13 mouse cellular contexts compared by ENCODE assay signal in genomic region chr2:108764703-108765102, GRCm38 (mm10).
DNase-seq lines count a peak whose midpoint lies in the region; ATAC-seq and TF ChIP-seq lines count a peak whose summit lies in the region.
"Had no signal": no experiment of that assay in that cellular context is flagged by ENCODE, and none has a peak within 500 bp of the region (broad histone marks: within the 10 kb centered on the region; RNA-seq: fewer than 3 reads in every experiment).

No protein-coding gene starts in this region.

- no peak overlapping the region for H3K4me2 ChIP-seq in hindbrain, postnatal 0 days (ENCODE audit: low read depth, low read length)
- peak overlapping the region; percentile 60; the same call in 1 of the 2 replicates for H3K4me2 ChIP-seq in CH12.LX (ENCODE audit: insufficient read depth, low read depth, poor library complexity, severe bottlenecking)
- H3K4me2 ChIP-seq in neural tube, embryonic 15.5 days: no peak overlapping the region
- H3K4me2 ChIP-seq: lung, embryonic 15.5 days had no signal

- no peak for ATAC-seq in hindbrain, postnatal 0 days
- peak; percentile 99 to 100 for ATAC-seq in hematopoietic stem cell, adult 5-6 weeks (replicated peaks in 1 of 2; ENCODE audit: insufficient read depth in 1 of 2, low FRiP score in 2 of 2, low TSS enrichment in 1 of 2, low read depth in 1 of 2, poor library complexity in 2 of 2, severe bottlenecking in 2 of 2)
- ATAC-seq in neural tube, embryonic 15.5 days (ENCODE audit: low FRiP score): no peak
- ATAC-seq: midbrain, embryonic 16.5 days had no signal

- dilution Hi-C loops in CH12.LX (cut with MboI; ENCODE audit: extremely low pct_ligation_motif_present, extremely low pct_unique_long_range_greater_than_20kb, low sequenced_read_pairs): no loop called here

- no peak overlapping the region for H3K4me3 ChIP-seq in hindbrain, postnatal 0 days (ENCODE audit: low read length)
- H3K4me3 ChIP-seq in hindbrain, embryonic 10.5 days: no peak overlapping the region
- H3K4me3 ChIP-seq in CH12.LX (replicated peaks in 1 of 3; ENCODE audit: low read depth in 2 of 3, low read length in 2 of 3, poor library complexity in 1 of 3): no peak overlapping the region
- peak overlapping the region; percentile 37 for H3K4me3 ChIP-seq in cerebellum, adult 2 months (replicated peaks; ENCODE audit: insufficient read depth, low read depth, low read length)
- no peak overlapping the region for H3K4me3 ChIP-seq in neural tube, embryonic 15.5 days (replicated peaks)
- H3K4me3 ChIP-seq: lung, embryonic 15.5 days had no signal

- no peak overlapping the region for H3K9ac ChIP-seq in hindbrain, postnatal 0 days (replicated peaks; ENCODE audit: low read length)
- no peak overlapping the region for H3K9ac ChIP-seq in CH12.LX (ENCODE audit: insufficient read depth, low read depth)
- H3K9ac ChIP-seq in neural tube, embryonic 15.5 days (replicated peaks): no peak overlapping the region
- H3K9ac ChIP-seq: lung, embryonic 15.5 days had no signal

- TF ChIP-seq POLR2A in CH12.LX (IDR thresholded peaks at IDR 0.05; ENCODE audit: low read depth, low read length): no peak
- TF ChIP-seq POLR2A in cerebellum, adult 2 months (IDR thresholded peaks at IDR 0.05; ENCODE audit: borderline replicate concordance, insufficient read depth, low read length): no peak

- in situ Hi-C loops in CH12.LX (cut with MboI; ENCODE audit: low pct_ligation_motif_present, low pct_unique_long_range_greater_than_20kb, low sequenced_read_pairs): no loop called here

- no peak for TF ChIP-seq EP300 in CH12.LX (IDR thresholded peaks at IDR 0.05; ENCODE audit: low read length)

- H3K36me3 ChIP-seq in hindbrain, postnatal 0 days (ENCODE audit: insufficient read depth, low read length): no peaks in the 10 kb centered on the region
- no peaks in the 10 kb centered on the region for H3K36me3 ChIP-seq in hindbrain, embryonic 10.5 days
- no peaks in the 10 kb centered on the region for H3K36me3 ChIP-seq in CH12.LX (replicated peaks in 1 of 2; ENCODE audit: control insufficient read depth in 1 of 2, insufficient read depth in 1 of 2, low read length in 1 of 2)
- H3K36me3 ChIP-seq in neural tube, embryonic 15.5 days: no peaks in the 10 kb centered on the region
- H3K36me3 ChIP-seq: lung, embryonic 15.5 days had no signal

- no peaks in the 10 kb centered on the region for H3K27me3 ChIP-seq in hindbrain, postnatal 0 days (ENCODE audit: insufficient read depth, low read length)
- H3K27me3 ChIP-seq in hindbrain, embryonic 10.5 days (ENCODE audit: insufficient read depth, poor library complexity, severe bottlenecking): no peaks in the 10 kb centered on the region
- H3K27me3 ChIP-seq in CH12.LX (replicated peaks): no peaks in the 10 kb centered on the region
- H3K27me3 ChIP-seq in cerebellum, adult 2 months (ENCODE audit: control insufficient read depth, insufficient read depth, low read length): no peaks in the 10 kb centered on the region
- no peaks in the 10 kb centered on the region for H3K27me3 ChIP-seq in neural tube, embryonic 15.5 days (replicated peaks)
- H3K27me3 ChIP-seq: lung, embryonic 15.5 days had no signal

- WGBS in hindbrain, postnatal 0 days: 79% methylated on average over 4 of the region's 4 CpGs
- WGBS in hindbrain, embryonic 10.5 days: 80% methylated on average over 4 of the region's 4 CpGs
- WGBS in cerebellum, adult 2 months: 17% methylated on average over 4 of the region's 4 CpGs
- WGBS in neural tube, embryonic 15.5 days: 84% methylated on average over 4 of the region's 4 CpGs

- H3K27ac ChIP-seq in hindbrain, postnatal 0 days: no peak overlapping the region
- no peak overlapping the region for H3K27ac ChIP-seq in hindbrain, embryonic 10.5 days
- no peak overlapping the region for H3K27ac ChIP-seq in CH12.LX (ENCODE audit: insufficient read depth, low read depth)
- no peak overlapping the region for H3K27ac ChIP-seq in cerebellum, adult 2 months (ENCODE audit: insufficient read depth, low read length)
- no peak overlapping the region for H3K27ac ChIP-seq in neural tube, embryonic 15.5 days (replicated peaks)
- H3K27ac ChIP-seq: lung, embryonic 15.5 days had no signal

- TF ChIP-seq RAD21 in CH12.LX (IDR thresholded peaks at IDR 0.05; ENCODE audit: low read depth, low read length): no peak

- DNase-seq in hindbrain, postnatal 0 days (ENCODE audit: low spot score): peak; percentile 5
- DNase-seq in hindbrain, embryonic 10.5 days (ENCODE audit: low spot score): no peak
- DNase-seq in CH12.LX (ENCODE audit: extremely low read depth): peak; percentile 51
- peak; percentile 49 to 75 for DNase-seq in cerebellum, adult 2 months
- no peak for DNase-seq in kidney, adult 9 months
- no peak for DNase-seq in retina, postnatal 1 day
- DNase-seq: adrenal gland, postnatal 25 days; kidney, postnatal 25 days; thymus, postnatal 36 days had no signal

- TF ChIP-seq CTCF in hindbrain, postnatal 0 days (IDR thresholded peaks at IDR 0.05; ENCODE audit: low read depth): no peak
- no peak for TF ChIP-seq CTCF in CH12.LX (conservative IDR thresholded peaks at IDR 0.05 in 1 of 2, IDR thresholded peaks at IDR 0.05 in 1 of 2; ENCODE audit: low read depth in 2 of 2, low read length in 2 of 2)
- TF ChIP-seq CTCF in cerebellum, adult 2 months (IDR thresholded peaks at IDR 0.05; ENCODE audit: borderline replicate concordance, insufficient read depth, low read depth, low read length): no peak

- no peaks in the 10 kb centered on the region for H3K9me3 ChIP-seq in hindbrain, postnatal 0 days (ENCODE audit: low read length)
- H3K9me3 ChIP-seq in hindbrain, embryonic 10.5 days: no peaks in the 10 kb centered on the region
- no peaks in the 10 kb centered on the region for H3K9me3 ChIP-seq in CH12.LX (replicated peaks; ENCODE audit: low read length)
- no peaks in the 10 kb centered on the region for H3K9me3 ChIP-seq in neural tube, embryonic 15.5 days (replicated peaks)
- H3K9me3 ChIP-seq: lung, embryonic 15.5 days had no signal

- no peaks in the 10 kb centered on the region for H3K4me1 ChIP-seq in hindbrain, postnatal 0 days (ENCODE audit: insufficient read depth, low read length)
- no peaks in the 10 kb centered on the region for H3K4me1 ChIP-seq in hindbrain, embryonic 10.5 days (replicated peaks)
- H3K4me1 ChIP-seq in CH12.LX (ENCODE audit: control insufficient read depth in 1 of 2, insufficient read depth in 2 of 2): peaks cover 0 to 9% of the 10 kb centered on the region in 2 experiments; a peak in 2 of 4 replicates
- H3K4me1 ChIP-seq in cerebellum, adult 2 months (ENCODE audit: control insufficient read depth, insufficient read depth, low read length): peaks cover 4% of the 10 kb centered on the region; the same call in 1 of the 2 replicates
- no peaks in the 10 kb centered on the region for H3K4me1 ChIP-seq in neural tube, embryonic 15.5 days
- H3K4me1 ChIP-seq: lung, embryonic 15.5 days had no signal

- no peaks in the 10 kb centered on the region for H3K79me2 ChIP-seq in CH12.LX (replicated peaks; ENCODE audit: control insufficient read depth, extremely low read depth, insufficient read depth, poor library complexity, severe bottlenecking)

TF ChIP-seq in CH12.LX, 34 proteins besides CTCF, POLR2A, EP300 and RAD21:
- TF ChIP-seq SMC3 (IDR thresholded peaks at IDR 0.05; ENCODE audit: low read depth, low read length) (no peak), HCFC1 (IDR thresholded peaks at IDR 0.05; ENCODE audit: low read depth, low read length) (no peak), SIN3A (IDR thresholded peaks at IDR 0.05; ENCODE audit: low read length) (no peak), MXI1 (IDR thresholded peaks at IDR 0.05; ENCODE audit: low read depth, low read length) (no peak), ZC3H11A (IDR thresholded peaks at IDR 0.05; ENCODE audit: low read depth, low read length) (no peak), MAZ (IDR thresholded peaks at IDR 0.05; ENCODE audit: low read depth, low read length) (no peak), UBTF (IDR thresholded peaks at IDR 0.05; ENCODE audit: low read depth, low read length) (no peak), MEF2A (IDR thresholded peaks at IDR 0.05; ENCODE audit: borderline replicate concordance, low read depth, low read length) (no peak), CHD2 (IDR thresholded peaks at IDR 0.05; ENCODE audit: low read length) (no peak), USF1 (IDR thresholded peaks at IDR 0.05; ENCODE audit: low read depth, low read length) (no peak), USF2 (conservative IDR thresholded peaks at IDR 0.05; ENCODE audit: low read depth, low read length) (no peak)

Comparison
In these comparisons a context has a peak if more than half of its experiments do, and no peak if none do; other contexts are left out.
1. DNase-seq: peak in hindbrain, postnatal 0 days (single experiment), CH12.LX (single experiment) and cerebellum, adult 2 months (2 of 2); none in hindbrain, embryonic 10.5 days (single experiment), kidney, adult 9 months (single experiment) and retina, postnatal 1 day (single experiment).
2. ATAC-seq: peak in hematopoietic stem cell, adult 5-6 weeks (2 of 2); none in hindbrain, postnatal 0 days (single experiment) and neural tube, embryonic 15.5 days (single experiment).